Mouse (Mus musculus) monocyte, adult 5-6 weeks (primary cell): ENCODE results near the gene Abtb2. TPM values are rescaled to one million over a fixed set of nuclear protein-coding genes. Genes with fewer than 3 reads are reported as not detected.

Experiments
- ATAC-seq: fragments of 153-309, 156-312 bp; replicated peaks from 2 replicates; pipeline ENCODE4 v1.8.0; 2017; ENCODE audit warnings: mild to moderate bottlenecking; ENCODE audit not compliant: low TSS enrichment, insufficient number of reproducible peaks, severe bottlenecking, poor library complexity, low FRiP score
- total RNA-seq: library from RNA; stranded (forward); fragments of 200-1000, 200-491, 200-594 nt; gene quantifications from 3 replicates; pipeline ENCODE4 v1.2.3, GENCODE M21; 2017

Abtb2 gene
- total RNA-seq, 1 experiment from 2014 or later, result 6.0 TPM

GRCm38 (mm10) chr2:103580756-103581155 is 14.6 kb downstream of the Abtb2 start:
- no peak for ATAC-seq

GRCm38 (mm10) chr2:103581369-103581897 is 15.3 kb downstream of the Abtb2 start:
- ATAC-seq, result no peak

- peak; percentile 60 for ATAC-seq
These were observed 17.2 kb downstream of the Abtb2 start for GRCm38 (mm10) chr2:103583316-103583715.

- no peak for ATAC-seq
These were observed 18.0 kb downstream of the Abtb2 start for GRCm38 (mm10) chr2:103584093-103584492.

- no peak for ATAC-seq
These were observed 20.3 kb downstream of the Abtb2 start for GRCm38 (mm10) chr2:103586423-103586822.

GRCm38 (mm10) chr2:103588776-103589175 is 22.7 kb downstream of the Abtb2 start:
- ATAC-seq, result no peak

- no peak for ATAC-seq
These were observed 23.3 kb downstream of the Abtb2 start for GRCm38 (mm10) chr2:103589400-103589799.

- ATAC-seq, result no peak
These were observed 24.5 kb downstream of the Abtb2 start for GRCm38 (mm10) chr2:103590645-103591044.

- no peak for ATAC-seq
These were observed 25.9 kb downstream of the Abtb2 start for GRCm38 (mm10) chr2:103591742-103592590.

GRCm38 (mm10) chr2:103592591-103592929 is 26.4 kb downstream of the Abtb2 start:
- ATAC-seq, result no peak

GRCm38 (mm10) chr2:103594592-103595011 is 28.5 kb downstream of the Abtb2 start:
- ATAC-seq, result no peak

- no peak for ATAC-seq
These were observed 29.0 kb downstream of the Abtb2 start for GRCm38 (mm10) chr2:103595028-103595651.

GRCm38 (mm10) chr2:103599296-103599695 is 33.2 kb downstream of the Abtb2 start:
- ATAC-seq, result no peak

- ATAC-seq, result no peak
These were observed 34.2 kb downstream of the Abtb2 start for GRCm38 (mm10) chr2:103600165-103600891.

GRCm38 (mm10) chr2:103601126-103601525 is 35.0 kb downstream of the Abtb2 start:
- no peak for ATAC-seq

GRCm38 (mm10) chr2:103601531-103601930 is 35.4 kb downstream of the Abtb2 start:
- ATAC-seq, result no peak

GRCm38 (mm10) chr2:103603209-103603608 is 37.1 kb downstream of the Abtb2 start:
- no peak for ATAC-seq

GRCm38 (mm10) chr2:103603869-103604268 is 37.8 kb downstream of the Abtb2 start:
- ATAC-seq, result no peak

- ATAC-seq, result peak; percentile 88
These were observed 39.8 kb downstream of the Abtb2 start for GRCm38 (mm10) chr2:103605805-103606498.
